Mouse (Mus musculus) thymus, postnatal 10 days (tissue): ENCODE measurements around the gene Olfr279.
"Not testable (repeated sequence)": the region's sequence is repeated elsewhere in the genome, so short reads cannot be mapped to it uniquely, and the experiment has no call there.

Experiments used
- DNase-seq, 2 experiments: peaks; one replicate each; pipeline ENCODE4 v3.0.0; 2021; ENCODE audit warnings: low spot score in 2 of 2

The Olfr279 gene

DNA sequence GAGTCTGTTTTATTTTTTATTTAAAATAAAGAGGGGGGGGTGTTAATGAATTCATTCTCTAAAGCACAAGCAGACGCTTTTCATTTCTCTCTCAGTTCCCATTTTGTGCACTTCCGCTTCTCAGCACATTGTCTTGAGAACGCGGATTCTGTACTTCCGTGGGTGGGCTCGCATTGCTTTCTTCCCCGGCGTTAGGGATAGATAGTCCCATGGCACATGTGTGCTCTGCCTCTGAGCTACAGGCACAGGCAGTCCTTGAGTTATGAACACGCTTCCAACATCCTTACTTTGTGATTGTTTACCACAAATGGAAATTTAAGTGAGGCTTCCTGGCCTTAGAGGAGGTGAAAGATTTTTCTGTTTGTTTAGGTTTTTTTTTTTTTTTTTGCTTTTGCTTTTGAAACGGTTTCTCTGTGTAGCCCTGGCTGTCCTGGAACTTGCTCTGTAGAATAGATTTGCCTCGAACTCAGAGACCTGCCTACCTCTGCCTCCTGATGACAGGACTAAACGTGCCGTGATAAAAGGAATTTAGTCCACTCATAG lies 19.3 kb downstream of the Olfr279 start:
- peak; percentile 46 to 50 for DNase-seq

GRCm38 (mm10) chr15:98512232-98512631 lies 20.0 kb downstream of the Olfr279 start:
- no peak for DNase-seq

DNA sequence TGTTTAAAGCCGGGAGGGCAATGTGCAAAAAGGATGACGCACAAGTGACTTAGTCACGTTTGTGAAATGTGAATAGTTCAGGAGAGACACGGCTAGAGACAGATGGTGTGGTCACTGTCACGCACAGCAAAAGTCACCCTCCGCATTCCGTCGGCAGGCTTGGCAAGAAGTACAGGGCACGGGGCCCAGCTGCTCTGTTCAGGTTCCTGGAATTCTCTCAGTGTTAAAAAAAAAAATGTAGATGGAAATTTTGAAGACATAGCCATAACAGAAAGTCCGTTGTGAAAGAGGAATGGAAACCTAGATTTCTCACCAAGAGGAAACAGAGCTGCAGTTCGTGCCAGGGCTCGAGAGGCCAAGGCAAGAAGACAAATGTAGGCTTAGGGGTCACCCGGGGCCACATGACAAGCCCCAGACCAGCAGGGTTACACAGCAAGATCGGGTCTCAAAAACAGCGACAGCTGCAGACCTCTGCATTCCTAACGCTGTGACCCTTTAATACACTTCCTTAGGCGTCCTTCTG lies 20.7 kb downstream of the Olfr279 start:
- no peak for DNase-seq

DNA sequence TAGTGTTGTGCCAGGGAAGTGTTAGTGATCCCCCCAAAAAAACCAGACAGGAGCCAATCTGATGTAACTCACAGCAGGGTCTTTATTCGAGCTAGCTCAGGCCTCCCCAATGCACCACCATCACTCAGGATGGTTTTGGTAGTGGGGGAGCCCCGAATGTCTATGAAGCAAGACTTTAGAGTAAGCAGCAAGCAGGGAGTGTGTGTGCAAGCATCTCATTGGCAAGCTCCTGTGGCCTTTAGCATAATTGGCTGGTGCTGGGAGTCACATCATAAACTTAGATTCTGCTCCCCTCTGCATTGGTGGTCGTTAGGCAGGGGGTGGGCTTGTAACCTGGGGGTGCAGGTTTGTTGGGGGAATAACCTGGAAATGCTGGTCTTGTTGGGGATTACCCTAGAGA lies 21.5 kb downstream of the Olfr279 start:
- DNase-seq = not testable (repeated sequence)

GRCm38 (mm10) chr15:98514146-98514545 lies 21.9 kb downstream of the Olfr279 start:
- peak; percentile 42 to 63 for DNase-seq

DNA sequence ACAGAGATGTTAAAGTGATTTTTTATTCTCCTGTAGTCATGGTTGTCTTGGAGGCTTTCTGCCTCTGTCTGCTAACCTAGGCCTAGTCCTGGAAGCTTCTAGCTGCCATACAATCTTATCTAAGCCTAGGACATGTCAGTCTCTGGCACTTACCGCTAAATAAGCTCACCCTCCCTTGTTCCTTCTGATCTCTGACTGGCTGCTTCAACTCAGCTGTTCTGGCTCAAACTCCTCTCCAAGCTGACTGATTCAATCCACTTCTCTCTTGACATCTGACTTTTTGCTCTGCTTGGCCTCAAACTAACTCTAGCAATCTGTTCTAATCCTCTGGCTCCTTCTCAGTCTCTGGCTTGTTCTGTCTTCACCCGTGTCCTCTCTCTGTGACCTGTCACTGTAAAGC lies 22.6 kb downstream of the Olfr279 start:
- DNase-seq = not testable (repeated sequence)

- DNase-seq = peak in 1 of 2 experiments; percentile 67
Measured at GRCm38 (mm10) chr15:98517380-98518355, 25.5 kb downstream of the Olfr279 start.

GRCm38 (mm10) chr15:98521245-98521644 lies 29.0 kb downstream of the Olfr279 start:
- DNase-seq = no peak

DNA sequence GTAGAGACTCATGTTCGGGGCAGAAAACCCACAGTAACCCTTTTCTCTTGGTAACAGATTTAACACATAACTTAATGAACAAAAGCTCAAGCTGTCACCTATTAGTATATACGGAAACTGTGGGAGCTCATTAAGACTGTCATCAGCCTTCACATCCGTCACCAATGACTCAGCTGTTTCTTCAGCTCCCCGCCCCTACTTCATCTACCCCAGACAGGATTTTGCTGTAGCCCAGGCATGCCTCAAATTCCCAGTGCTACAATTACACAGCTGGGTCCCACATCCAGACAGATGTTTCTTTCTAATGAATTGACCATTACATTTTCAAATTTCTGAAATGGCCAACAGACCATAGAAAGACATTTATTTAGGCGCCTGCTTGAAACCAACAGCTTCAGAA lies 33.9 kb downstream of the Olfr279 start:
- no peak for DNase-seq

- DNase-seq = no peak
Measured at GRCm38 (mm10) chr15:98527056-98527771, 35.0 kb downstream of the Olfr279 start.

- no peak for DNase-seq
Measured at GRCm38 (mm10) chr15:98528066-98528563, 35.9 kb downstream of the Olfr279 start.

DNA sequence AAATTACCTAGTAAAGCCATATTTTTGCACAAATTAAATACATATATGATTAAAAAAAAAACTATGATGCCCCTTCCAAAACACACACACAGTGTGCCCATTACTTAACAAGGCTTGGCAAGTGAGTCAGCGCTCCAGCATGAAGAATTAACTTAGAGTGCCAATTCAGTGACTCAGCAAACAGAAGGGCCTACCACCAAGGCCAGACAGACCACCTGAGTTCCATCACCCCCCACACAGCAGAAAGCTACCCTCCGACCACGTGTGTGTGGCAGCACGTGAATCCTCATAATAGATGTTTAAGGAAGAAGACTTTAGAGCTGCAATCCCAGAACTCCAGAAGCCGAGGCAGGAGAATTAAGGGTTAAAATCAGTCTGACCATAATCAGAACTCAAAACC lies 40.1 kb downstream of the Olfr279 start:
- DNase-seq = no peak

- DNase-seq = no peak
Measured at GRCm38 (mm10) chr15:98533035-98533531, 40.9 kb downstream of the Olfr279 start.

DNA sequence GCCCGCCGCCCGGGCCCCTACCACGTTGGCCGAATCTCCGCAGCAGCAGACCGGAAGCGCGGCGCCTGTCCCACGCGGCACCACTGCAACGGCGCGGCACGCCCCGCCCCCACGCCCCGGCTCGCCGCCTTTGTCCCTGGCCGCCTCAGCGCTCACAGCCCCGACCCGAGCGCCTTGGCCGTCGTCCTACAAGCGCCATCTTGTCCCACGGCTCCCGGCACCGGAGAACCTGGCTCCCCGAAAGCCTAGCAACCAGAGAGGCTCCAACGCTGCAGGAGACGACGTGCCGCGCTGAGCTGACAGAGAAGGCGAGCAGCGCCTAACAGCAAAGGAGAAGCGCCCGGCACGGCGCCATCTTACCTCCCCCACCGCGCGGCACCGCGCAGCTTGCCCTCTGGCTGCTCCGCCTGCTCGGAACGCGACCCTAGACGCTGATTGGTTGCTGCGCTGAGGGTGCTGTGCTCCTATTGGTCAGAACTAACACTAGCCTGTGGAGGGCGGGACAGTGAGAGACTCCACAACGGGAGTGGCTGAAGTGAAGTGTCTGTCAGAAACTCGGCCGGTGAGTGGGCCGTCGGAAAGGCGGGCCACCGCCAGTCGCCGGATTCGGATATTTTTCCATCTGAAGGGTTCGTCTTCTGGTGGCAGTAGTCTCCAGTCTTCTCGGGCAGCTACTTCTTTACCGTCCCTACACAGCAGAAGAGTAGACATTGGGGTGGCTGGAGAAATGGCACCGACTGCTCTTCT lies 41.9 kb downstream of the Olfr279 start, which contains the start of gene Kansl2:
TSS of gene Kansl2 (minus strand) at position 384 of the 747 bp plus-strand sequence.
- peak; percentile 97 to 99 for DNase-seq

GRCm38 (mm10) chr15:98535921-98536320 lies 43.7 kb downstream of the Olfr279 start:
- DNase-seq = no peak

GRCm38 (mm10) chr15:98536828-98537510 lies 44.8 kb downstream of the Olfr279 start:
- DNase-seq = no peak

- no peak for DNase-seq
Measured at GRCm38 (mm10) chr15:98537923-98538322, 45.7 kb downstream of the Olfr279 start.

DNA sequence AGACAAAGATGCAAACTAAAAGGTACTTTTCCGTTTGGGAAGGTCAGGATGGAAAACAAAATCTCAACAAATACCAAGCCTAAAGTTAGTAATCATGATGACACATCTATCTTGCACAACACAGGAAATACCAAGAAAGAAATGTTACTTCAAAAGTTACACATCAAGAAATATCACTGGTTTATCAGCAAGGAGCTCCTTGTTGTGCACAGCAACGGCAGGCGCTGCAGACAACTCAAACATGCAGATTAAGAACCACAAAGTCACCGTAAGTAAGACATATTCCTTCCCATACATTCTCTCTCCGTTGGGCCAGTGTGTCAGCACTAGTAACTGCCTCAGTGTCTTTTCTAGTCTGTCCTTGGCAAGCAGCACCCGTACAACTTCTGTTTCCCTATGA lies 48.9 kb downstream of the Olfr279 start:
- DNase-seq = no peak

DNA sequence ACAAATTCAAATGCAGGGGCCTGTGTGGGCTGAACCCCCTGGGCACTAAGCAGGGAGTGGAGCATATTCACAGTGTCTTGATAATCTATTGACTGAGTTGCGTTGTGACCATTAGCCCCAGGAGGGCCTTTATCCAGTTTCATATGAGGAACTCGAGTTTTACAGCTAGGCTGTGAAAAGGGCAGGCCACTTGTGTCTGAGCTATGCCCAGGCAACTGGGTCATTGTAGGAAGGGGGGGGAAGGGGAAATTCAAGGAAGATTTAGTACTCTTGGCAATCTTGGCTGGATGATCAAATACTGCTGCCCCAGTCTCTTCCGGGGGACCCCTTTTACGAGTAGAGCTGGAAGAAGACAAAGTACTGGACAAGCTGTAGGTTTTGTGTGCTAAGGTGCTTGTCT lies 51.1 kb downstream of the Olfr279 start:
- DNase-seq = no peak

- no peak for DNase-seq
Measured at GRCm38 (mm10) chr15:98545151-98545550, 52.9 kb downstream of the Olfr279 start.
